Mouse (Mus musculus) lung, postnatal 25 days (tissue): ENCODE data around the gene Dip2a.
A peak's percentile ranks its signal among the peaks of the same experiment; 100 is the strongest.

Experiments
- DNase-seq: peaks from one replicate; pipeline ENCODE4 v3.0.0; 2022; ENCODE audit warnings: low spot score

Gene Dip2a

GRCm38 (mm10) chr10:76344711-76345539 lies at the start of gene Dip2a:
Gene Dip2a, minus strand, starts transcription at chr10:76345291.
- DNase-seq: peak; percentile 94

- DNase-seq: no peak
These were observed 47.5 kb upstream of the Dip2a start for GRCm38 (mm10) chr10:76392596-76392995.

GRCm38 (mm10) chr10:76391786-76392185 lies 46.7 kb upstream of the Dip2a start:
- DNase-seq: peak; percentile 5

GRCm38 (mm10) chr10:76391166-76391565 lies 46.1 kb upstream of the Dip2a start:
- DNase-seq: no peak

GRCm38 (mm10) chr10:76374981-76375380 lies 29.9 kb upstream of the Dip2a start:
- DNase-seq: no peak

GRCm38 (mm10) chr10:76371736-76372135 lies 26.6 kb upstream of the Dip2a start:
- no peak for DNase-seq

GRCm38 (mm10) chr10:76368766-76369165 lies 23.7 kb upstream of the Dip2a start:
- no peak for DNase-seq

- no peak for DNase-seq
These were observed 18.1 kb upstream of the Dip2a start for GRCm38 (mm10) chr10:76363233-76363632.

GRCm38 (mm10) chr10:76358468-76358867 lies 13.4 kb upstream of the Dip2a start:
- DNase-seq: no peak

- no peak for DNase-seq
These were observed 12.3 kb upstream of the Dip2a start for GRCm38 (mm10) chr10:76357286-76357875.

GRCm38 (mm10) chr10:76354974-76355373 lies 9.9 kb upstream of the Dip2a start:
- DNase-seq: no peak

GRCm38 (mm10) chr10:76353986-76354385 lies 8.9 kb upstream of the Dip2a start:
- DNase-seq: no peak

- no peak for DNase-seq
These were observed 6.9 kb upstream of the Dip2a start for GRCm38 (mm10) chr10:76351953-76352352.

GRCm38 (mm10) chr10:76346589-76346988 lies 1.5 kb upstream of the Dip2a start:
- DNase-seq: peak; percentile 47

- DNase-seq: peak; percentile 8
These were observed 976 bp upstream of the Dip2a start for GRCm38 (mm10) chr10:76346043-76346491.

- no peak for DNase-seq
These were observed 430 bp upstream of the Dip2a start for GRCm38 (mm10) chr10:76345540-76345902.

GRCm38 (mm10) chr10:76334350-76334749 lies 10.7 kb downstream of the Dip2a start:
- no peak for DNase-seq

- DNase-seq: no peak
These were observed 13.1 kb downstream of the Dip2a start for GRCm38 (mm10) chr10:76332040-76332439.

- no peak for DNase-seq
These were observed 16.0 kb downstream of the Dip2a start for GRCm38 (mm10) chr10:76329093-76329492.

- no peak for DNase-seq
These were observed 16.5 kb downstream of the Dip2a start for GRCm38 (mm10) chr10:76328574-76328973.

GRCm38 (mm10) chr10:76326304-76327006 lies 18.6 kb downstream of the Dip2a start:
- peak; percentile 45 for DNase-seq

- DNase-seq: no peak
These were observed 27.5 kb downstream of the Dip2a start for GRCm38 (mm10) chr10:76317623-76318022.

- no peak for DNase-seq
These were observed 28.9 kb downstream of the Dip2a start for GRCm38 (mm10) chr10:76316194-76316593.
